Mouse (Mus musculus) c-Kit-positive CD71-negative TER-119-negative erythroid progenitor cells, embryonic 14.5 days (primary cell): ENCODE measurements around the gene Csrnp3.
"Not testable (repeated sequence)": the region's sequence is repeated elsewhere in the genome, so short reads cannot be mapped to it uniquely, and the experiment has no call there.

ENCODE experiments used
- DNase-seq: peaks from one replicate; pipeline ENCODE4 v3.0.0-alpha.2; 2013; ENCODE audit warnings: low read depth

Gene Csrnp3

DNA sequence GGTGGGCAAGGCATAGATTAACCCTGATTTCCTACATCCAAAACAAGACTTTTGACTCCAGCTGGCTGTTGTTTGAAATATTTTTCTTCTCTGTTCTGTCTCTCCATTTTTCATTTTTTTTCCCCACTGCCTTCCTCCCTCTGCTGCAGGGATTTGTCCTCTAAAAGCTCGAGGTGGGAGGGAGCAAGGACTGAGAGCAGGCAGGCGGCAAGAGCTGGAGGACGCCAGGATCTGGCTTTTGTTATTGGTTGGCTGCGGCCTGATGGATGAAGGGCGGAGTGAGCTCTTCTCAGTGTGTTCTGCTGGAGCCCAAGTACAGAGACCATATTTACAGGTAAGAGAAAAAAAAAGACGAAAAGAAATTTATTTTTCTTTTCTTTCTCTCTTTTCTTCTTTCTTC, at the start of gene Csrnp3:
Csrnp3 (plus strand) TSS at position 217 of the 400 bp plus-strand sequence.
- DNase-seq = no peak

DNA sequence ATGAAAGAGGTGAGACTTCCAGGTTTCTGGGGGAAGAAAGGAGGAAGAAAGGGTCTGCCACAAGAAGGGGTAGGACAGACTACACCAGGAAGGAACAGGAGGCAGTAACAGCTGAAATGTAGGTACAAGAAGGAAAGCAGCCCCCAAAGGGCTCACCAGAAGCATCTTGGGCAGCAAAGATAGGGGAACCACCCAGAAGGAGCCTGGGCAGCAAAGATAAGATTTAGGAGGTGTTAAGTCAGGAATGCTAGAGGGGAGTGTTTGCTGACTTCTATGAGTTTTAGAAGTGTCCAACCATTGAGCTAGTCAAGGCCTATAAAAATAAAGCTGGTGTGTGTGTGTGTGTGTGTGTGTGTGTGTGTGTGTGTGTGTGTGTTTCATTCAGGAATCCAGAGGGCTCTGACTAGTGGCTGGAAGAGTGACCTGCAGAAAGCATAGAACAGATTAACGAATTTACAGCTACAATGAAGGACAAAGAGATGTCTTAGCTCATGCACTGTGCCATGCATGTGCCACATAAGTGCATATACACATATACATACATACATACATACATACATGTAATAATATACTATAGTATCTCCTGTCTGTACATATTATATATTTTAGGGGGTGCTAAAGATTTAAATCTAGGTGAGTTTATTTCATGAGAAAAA, 44.4 kb upstream of the Csrnp3 start:
- DNase-seq = no peak

DNA sequence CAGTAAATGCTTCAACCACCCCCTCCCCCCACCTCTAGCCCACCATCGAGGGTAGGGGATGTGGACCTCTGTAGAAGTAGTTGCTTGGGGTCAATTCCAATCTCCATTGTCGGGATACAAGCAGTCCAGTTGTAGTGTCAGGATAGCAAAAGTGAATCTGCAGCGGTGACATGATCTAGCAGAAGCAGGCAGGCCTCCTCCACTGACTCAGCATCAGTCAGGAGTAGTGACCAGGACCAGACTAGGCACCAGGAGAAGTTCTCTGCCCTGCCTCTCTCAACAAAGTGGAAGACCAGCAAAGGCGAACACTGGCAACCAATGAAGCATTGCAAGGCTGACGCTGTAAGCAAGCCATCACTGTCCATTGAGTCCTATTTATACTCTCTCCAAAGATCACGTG, 39.0 kb upstream of the Csrnp3 start:
- no peak for DNase-seq

DNA sequence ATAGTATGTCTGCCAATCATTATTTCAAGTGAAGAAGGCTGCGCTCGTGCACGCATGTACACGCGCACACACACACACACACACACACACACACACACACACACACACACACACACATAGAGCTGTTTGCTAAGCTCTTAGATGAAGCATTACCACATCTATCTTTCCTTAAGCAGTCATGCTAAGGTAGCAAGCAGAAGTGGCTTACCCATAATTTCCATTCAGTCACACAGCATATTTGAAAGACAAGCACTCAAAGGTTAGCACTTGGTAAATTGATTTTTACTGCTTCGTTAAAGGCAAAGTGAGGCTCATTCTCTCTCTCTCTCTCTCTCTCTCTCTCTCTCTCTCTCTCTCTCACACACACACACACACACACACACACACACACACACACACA, 34.4 kb upstream of the Csrnp3 start:
- not testable (repeated sequence) for DNase-seq

DNA sequence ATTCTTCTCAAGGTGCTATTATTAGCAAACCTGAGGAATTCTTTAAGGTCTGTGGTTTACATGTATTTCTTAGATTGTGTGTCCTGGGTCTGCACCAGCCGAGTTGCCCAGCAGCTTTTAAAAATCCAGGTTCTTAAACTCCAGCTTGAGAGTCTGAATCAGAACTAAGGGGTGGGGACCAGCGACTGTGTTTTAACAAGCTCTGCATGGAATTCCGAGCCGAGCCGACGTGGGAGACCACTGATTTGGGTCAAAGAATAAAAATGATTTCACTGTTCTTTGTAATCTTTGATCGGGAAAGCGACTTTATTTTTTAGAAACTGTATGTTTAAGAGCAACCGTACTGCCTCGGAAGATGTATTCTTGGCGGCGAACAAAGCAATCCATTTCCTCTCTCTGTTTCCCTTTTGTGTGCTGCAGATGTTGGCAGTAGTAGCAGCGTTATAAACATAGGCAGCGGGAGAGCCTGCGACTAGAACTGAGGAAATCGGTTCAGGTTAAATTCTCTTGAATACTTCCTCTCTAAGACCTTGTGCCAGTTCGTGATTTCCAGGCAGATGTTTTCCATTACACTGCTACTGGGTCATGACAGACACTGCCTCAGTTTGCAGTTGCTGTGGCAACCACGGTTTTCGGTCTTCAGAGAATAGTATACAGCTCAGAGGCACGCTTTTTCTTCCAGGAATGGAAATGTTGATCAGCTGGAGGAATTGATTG, 27.3 kb upstream of the Csrnp3 start:
- DNase-seq = peak; percentile 29

DNA sequence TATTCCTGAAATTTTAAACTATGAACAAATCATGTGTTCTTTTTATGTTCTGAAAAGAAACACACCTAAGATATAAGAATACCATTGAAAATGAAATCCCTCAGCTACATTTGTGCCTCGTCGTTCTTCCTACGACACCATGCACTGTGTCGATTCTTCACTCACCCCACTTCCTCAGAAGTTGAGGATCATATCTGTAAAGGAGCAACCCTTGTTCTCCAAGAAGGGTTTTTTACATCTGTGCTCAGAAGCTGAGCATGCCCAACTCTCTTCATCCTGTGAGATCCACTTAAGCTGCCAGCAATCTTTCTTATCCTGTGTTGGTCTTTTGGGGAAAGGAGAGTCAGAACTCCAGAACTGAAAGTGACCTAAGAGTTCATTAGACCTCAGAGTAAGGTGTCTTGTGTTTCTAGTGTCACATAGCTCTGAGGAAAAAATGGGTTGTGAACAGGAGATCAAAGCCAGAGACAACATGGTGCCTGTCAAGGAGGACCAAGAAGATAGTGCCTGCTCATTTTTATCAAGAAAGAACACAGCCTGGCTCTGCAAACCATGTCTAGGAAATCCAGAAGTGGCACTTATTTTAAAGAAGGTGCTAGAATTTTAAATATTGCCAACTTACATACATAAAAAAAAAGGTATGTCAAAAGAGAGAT, 25.3 kb upstream of the Csrnp3 start:
- no peak for DNase-seq

DNA sequence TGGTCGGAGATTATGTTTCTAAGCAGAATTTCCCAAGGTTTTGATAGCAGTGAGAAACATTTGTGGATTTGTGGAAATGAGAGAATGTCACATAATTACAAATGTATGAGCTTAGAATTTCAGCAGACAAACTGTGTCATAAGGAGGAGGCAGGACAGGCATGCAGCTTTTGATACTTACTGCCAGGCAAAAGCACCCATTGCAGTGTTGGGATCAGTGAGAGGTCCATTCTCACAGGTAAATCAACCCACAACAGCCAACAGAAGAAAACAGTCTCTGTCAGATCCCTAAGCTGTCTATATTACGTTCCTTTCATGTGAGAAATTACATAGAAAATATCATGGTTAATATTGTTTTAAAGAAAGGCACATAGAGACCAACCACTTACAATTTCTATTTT, 19.3 kb upstream of the Csrnp3 start:
- DNase-seq = no peak

DNA sequence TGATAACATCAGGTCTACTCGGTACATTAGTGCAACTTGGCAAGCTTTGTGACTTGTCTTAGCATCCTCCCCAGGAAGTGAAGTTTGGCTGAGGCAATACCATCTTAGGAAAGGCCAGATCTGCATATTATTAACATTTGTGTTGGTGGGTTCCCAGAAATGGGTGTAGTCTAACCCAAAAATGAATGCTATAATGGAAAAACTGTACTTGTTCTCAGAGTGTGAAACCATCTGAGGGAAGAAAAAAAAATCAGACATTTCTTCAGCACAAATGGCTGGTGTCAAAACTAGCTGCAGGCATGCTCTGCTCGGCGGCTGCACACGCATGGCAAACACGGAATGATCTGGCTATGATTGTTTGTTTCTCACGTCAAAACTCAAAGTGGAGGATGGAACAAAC, 18.8 kb upstream of the Csrnp3 start:
- no peak for DNase-seq

DNA sequence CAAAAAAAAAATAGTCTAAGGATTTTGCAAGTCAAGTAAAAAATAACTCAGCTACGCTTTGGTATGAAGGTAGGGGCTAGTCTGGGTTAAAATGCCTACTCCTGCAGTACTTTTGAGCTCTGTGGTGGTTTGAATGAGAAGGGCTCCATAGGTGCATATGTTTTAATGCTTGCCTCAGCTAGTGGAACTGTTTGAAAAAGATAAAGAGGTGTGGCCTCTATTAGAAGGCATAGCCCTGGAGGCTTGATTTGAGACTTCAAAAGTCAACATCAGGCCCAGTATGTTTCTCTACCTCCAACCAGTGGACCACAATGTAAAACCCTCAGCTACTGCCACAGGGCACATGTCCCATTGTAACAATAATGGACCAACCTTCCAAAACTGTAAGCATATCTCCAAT, 16.9 kb upstream of the Csrnp3 start:
- DNase-seq = no peak

DNA sequence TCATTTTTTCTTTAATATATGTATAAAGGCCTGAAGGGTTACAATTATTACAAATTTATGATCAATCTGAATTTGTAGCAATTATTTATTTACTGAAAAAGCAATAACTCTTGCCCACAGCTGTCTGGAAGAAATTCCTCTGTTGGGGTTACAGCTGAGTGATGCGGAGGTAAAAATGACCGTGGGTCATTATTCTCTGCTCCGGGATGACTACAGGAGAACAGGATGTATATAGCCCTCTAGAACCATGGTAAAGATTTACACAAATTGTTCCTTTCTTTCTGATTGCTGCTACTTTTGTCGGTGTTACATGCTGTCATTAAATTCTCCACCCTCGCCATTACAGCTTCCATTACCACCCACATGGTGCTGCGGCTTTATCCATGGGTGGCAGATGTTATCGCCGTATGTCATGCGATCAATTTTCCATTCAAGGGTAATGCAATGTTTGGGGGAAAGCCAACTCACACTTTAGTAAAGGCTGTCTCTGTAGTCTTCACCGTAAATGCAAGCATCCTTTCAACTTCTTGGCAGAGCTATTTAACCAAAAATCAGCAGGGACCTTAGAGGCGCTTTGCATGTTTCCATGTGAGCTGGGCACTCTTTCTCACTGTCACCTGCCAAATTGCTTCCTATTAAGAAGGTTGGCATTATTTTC, 12.7 kb upstream of the Csrnp3 start:
- no peak for DNase-seq

DNA sequence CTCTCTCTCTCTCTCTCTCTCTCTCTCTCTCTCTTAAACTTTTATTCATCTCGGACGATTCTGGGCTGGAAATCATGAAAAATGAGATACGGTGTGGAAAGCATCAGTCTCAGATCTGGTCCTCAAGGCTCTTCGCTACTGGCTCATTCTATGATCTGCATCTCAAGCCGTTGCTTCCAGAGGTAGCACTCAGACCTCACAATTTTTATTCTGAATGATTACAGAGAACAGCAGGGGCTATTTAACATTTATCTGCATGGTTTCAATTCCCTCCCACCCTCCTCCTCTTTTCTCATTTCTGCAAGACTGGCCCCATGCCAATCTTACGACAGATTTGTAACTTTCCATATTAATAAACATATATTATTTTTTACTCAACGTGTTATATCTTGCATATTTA, 12.1 kb upstream of the Csrnp3 start:
- DNase-seq = no peak

DNA sequence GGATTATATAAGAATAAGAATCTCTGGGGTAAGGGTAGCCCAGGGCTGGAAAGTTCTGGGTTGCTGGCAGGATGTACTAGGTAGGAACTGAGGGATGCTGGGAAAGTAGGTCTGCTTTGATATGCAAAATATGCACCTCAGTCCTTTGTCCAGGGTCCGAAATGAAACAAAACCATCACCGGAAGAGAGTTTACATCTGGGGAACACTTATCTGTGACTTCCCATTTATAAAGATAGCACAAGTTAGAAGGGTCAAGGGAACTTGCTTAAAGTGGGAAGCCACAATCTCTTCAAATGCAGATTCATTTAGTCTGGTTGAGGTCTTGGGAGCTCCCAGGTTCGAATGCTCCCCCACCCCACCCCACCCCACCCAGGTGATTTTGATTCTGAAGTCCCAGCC, 4.0 kb upstream of the Csrnp3 start:
- DNase-seq = no peak

DNA sequence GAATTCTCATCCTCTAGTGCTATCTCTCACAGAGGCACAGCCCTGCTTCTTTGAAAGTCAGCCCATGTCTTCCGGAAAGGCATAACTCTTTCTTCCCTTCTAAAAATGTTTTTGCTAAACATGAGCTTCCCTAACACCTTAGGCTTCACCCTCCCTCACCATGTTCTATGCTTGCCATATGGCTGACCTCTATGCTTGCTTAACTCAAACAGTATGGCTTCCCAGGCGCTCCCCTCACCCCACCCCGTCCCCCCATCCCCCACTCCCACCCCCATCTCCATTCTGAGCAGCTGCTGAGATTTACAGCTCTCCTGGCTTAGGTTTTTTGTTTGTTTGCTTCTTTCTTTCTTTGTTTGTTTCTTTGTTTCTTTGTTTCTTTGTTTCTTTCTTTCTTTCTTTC, 3.2 kb upstream of the Csrnp3 start:
- no peak for DNase-seq

DNA sequence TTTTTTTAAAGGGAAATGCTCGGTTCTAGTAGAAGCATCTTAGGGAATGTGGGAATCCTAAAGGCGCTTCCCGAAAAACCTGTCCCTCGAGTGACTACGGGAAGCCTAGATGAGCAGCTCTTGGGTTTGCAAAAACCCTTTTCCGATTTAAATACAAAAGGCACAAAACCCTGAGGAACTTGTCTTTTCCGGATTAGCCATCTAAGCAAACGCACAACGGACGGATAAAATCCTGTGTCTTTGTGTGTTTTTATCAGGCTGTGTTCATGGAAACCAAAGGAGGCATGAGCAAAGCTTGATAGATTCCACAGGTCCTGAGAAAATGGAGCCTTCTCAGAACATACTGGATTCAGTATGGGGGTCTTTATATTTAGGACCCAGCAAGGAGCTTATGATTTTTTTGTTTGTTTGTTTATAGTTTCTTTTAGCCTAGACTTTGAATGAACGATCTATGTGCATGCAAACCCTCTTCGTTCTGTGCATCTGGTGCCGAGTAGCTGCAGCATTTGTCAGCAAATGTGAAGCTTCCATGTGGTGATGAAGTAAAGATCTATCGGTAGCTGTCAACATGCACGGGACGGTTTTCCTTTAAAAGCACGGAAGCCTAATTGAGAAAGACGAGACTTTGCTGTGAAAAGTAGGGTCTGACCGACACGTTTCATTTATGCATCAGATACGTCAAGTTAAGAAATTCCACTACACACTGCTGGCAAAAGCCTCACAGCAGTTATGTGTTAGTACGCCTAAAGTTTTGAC, 611 bp downstream of the Csrnp3 start:
- DNase-seq = no peak

DNA sequence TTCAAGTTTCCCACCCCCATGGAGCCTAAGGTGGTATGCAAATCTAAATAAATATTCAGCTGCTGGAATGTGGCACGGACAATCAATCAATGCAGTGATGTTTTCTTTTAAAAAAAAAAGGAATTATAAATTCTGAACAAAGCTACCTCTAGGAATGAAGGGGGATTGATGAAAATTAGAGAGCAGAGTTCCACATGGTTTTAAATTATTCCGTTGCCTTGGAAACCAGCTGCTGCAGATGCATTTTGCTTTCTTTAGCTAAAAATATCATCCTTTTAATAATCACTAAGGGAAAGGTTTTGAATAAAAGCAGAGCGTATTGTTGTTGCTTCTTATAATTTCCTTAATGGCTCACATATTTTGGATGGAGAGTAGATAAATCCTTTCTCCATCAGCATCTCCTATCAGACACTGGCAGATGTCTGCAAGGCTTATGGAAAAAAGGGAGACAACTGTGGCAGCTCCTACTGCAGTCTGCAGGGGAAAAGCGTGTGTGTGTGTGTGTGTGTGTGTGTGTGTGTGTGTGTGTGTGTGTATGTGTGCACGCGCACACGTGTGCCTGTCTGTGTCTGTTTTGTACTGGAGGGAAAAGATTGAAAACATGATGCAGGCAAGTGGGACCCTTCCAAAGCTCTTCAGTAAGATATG, 2.0 kb downstream of the Csrnp3 start:
- DNase-seq = no peak

DNA sequence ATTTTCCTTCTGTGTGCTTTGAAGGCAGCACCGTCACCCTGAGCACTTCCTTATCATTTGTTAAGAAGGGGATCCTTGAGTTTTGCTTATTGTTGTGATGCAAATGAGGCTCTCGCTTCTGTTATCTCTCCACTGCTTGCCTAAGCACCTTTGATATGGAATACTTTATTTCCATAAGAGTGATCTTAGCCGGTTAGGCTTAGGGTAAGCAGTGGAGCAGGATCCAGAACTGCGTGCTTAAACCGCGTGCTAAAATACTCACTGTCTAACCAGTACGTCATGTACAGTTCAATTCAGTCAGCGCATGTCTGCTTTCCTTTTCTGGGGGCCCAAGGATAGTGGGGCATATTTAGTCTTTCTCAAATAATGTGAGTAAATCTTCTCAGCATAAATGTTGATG, 3.1 kb downstream of the Csrnp3 start:
- DNase-seq = no peak

DNA sequence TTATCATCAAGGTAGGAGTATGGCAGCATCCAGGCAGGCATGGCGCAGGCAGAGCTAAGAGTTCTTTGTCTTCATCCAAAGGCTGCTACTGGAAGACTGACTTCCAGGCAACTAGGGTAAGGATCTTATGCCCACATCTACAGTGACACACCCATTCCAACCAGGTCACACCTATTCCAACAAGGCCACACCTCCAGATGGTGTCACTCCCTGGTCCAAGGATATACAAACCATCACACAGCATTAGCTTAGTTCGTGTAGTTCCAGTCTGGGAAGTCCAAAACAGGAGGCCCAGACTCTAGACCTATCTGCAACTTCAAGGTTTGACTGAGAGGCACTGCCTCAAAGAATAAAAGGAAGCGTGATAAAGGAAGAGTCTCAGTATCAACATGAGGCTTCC, 4.7 kb downstream of the Csrnp3 start:
- not testable (repeated sequence) for DNase-seq

DNA sequence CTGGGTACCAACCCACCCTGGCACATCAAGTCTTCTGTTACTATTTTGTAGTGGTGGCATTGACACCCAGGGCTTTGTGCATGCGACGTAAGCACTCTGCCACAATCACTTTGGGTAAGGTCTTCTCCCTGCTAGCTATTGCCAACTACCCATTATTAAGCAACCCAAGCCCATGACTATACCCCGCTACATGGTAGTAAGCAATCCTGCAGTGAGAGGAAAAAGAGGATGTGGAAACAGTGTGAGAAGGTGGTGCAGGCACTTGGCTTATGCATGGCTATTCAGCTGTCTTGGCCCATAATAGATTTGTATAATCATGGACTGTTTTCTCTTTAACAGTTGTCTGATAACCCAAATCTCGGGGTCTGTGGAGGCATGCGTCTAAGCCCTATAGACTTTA, 11.2 kb downstream of the Csrnp3 start:
- DNase-seq = no peak

DNA sequence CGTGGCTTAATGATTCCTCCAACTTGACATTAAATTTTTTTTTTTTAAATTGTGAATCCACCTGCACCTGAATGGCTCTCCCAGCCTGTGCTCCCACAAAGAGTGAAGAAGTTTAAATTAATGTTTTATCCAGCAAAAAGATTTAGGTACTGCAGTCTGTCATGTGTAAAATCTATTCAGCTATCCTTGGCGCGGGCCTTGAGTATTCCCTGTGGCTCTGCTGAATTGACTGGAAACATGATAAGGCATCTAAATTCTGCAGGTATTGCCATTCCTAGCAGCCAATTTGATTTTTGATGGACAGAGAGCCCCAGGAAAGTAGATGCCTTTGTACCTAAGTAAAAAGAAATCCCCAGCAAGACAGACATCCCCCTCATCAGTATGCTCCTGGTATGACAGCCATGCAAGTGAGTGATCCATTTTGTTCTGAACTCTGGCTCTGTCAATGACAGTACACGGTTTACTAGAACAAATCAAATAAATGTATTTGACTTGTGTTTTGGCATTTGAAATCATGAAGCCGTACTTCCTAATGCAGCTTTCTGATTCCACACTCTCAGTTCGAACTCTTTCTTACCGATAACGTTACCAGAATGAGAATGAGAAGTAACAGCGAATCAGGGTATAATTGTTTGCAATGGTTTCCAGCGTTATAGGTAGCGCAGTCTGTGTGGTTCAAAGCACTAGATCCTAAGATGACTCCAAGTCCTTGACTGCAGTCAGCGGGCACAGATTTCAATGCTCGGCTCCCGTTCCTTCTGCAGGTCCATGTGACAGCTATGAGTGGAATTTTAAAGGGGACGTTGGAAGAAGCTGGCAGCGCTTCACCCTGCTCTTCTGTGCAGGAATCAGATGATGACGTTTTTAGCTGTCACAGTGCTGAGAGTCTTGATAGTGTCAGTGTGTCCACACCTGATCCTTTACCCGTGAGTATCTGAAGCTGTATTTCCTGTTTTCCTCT, 14.5 kb downstream of the Csrnp3 start:
- no peak for DNase-seq

DNA sequence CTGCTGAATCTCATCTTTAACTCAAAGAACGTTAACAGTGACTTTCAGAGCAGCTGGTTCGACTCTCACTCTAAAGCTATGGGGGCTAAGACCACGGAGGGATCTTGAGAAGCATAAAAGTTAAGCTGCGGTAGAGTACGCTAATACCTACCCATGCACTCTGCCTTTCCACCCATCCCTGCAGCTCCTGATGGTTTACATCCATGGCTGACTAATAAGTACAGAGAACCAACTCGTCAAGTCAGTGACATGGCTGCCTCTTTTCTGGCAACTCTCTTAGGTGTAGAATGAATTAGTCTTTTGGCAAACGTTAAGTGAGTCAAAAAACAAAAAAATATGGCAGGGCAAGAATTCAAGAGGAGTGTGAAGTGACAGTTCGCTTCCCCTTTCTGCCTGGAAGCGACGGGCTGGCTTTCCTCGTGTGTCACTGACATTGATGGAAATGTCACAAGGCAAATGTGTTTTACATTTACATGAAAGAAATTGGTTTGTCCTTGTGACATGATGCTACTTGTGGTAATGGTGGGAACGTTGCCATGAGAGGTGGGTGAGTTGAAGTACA, 19.3 kb downstream of the Csrnp3 start:
- no peak for DNase-seq
